Mouse (Mus musculus) bone marrow macrophage, adult 2 months (primary cell): ENCODE data around the gene Timmdc1. TPM values are rescaled to one million over a fixed set of nuclear protein-coding genes. Genes with fewer than 3 reads are reported as not detected.

Experiments used
- H3K27ac ChIP-seq: 2 replicates; pipeline ENCODE4 v1.5.1; 2012; ENCODE audit warnings: low read depth, low read length; ENCODE audit not compliant: insufficient read depth
- H3K4me1 ChIP-seq: 2 replicates; pipeline ENCODE4 v1.6.1; 2012; ENCODE audit warnings: low read length; ENCODE audit not compliant: control insufficient read depth, insufficient read depth
- H3K4me3 ChIP-seq: 2 replicates; pipeline ENCODE4 v1.5.1; 2012; ENCODE audit warnings: mild to moderate bottlenecking, low read length, moderate library complexity; ENCODE audit not compliant: insufficient read depth
- CTCF ChIP-seq: IDR thresholded peaks from 2 replicates; pipeline ENCODE4 v1.5.1; 2012; ENCODE audit warnings: low read depth, mild to moderate bottlenecking, low read length, moderate library complexity
- POLR2A ChIP-seq: IDR thresholded peaks from 2 replicates; pipeline ENCODE4 v1.6.1; 2012; ENCODE audit warnings: mild to moderate bottlenecking, low read depth, low read length, borderline replicate concordance
- polyA plus RNA-seq: library from polyadenylated mRNA; stranded (reverse); fragments of >200 nt; gene quantifications from 2 replicates; pipeline ENCODE4 v1.2.4, GENCODE M21; 2012; ENCODE audit not compliant: missing spikeins, insufficient read depth, insufficient read length

The Timmdc1 gene
- polyA plus RNA-seq, 1 experiment: 11.9 TPM

GRCm38 (mm10) chr16:38476312-38477240 is 45.9 kb downstream of the Timmdc1 start:
- TF ChIP-seq CTCF (no peak), POLR2A (no peak)
- peaks cover 14% of the 10 kb centered on the region for H3K4me1 ChIP-seq
- H3K27ac ChIP-seq: peak overlapping the region; percentile 75
- peak overlapping the region; percentile 54 for H3K4me3 ChIP-seq

DNA sequence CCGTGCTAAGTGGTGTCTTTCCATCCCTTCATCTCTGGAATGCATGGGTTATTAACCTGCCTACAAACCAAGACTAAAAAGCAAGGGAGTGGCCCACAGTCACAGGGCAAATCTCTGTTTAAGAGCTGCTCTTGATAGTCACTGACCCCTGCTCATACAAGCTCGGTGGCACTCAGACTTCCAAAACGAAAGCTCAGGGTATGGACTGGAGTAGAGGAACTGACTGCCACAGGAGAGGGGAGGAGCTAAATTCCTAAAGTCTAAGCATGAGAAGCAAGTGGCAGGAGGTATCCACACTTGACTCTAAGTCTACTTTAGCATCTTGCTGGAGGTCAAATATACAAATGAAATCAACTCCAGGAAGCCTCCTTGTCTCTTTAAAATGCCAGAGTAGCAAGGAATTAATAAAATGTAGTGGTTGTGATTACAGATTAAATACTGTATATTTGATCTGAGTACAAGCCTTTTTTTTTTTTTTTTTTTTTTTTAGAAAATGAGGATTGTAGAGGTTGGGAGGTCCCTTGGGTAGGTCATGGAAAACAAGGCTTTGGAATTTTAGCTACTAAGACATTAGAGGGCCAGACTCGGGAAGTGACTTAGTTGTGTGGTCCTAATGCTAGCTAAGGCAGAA is 46.7 kb downstream of the Timmdc1 start:
- Histone ChIP-seq H3K4me3 (peak overlapping the region; percentile 54), H3K4me1 (peaks cover 14% of the 10 kb centered on the region), H3K27ac (peak overlapping the region; percentile 75)
- TF ChIP-seq POLR2A (no peak), CTCF (no peak)

GRCm38 (mm10) chr16:38474677-38475286 is 47.7 kb downstream of the Timmdc1 start:
- TF ChIP-seq CTCF: no peak
- Histone ChIP-seq H3K4me1 (peaks cover 14% of the 10 kb centered on the region), H3K4me3 (no peak overlapping the region), H3K27ac (no peak overlapping the region)

DNA sequence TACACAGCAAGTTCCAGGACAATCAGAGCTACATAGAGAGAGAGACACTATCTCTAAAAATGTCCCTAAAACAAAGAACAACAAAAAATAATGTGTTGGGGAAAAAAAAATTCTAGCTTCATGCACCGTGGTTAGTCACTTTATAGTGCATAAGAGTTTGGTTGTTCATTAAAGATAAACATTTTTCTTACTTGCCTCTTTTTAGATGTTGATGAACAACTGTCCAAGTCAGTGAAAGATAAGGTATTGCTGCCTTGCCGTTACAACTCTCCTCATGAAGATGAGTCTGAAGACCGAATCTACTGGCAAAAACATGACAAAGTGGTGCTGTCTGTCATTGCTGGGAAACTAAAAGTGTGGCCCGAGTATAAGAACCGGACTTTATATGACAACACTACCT is 48.8 kb downstream of the Timmdc1 start:
- Histone ChIP-seq H3K27ac (no peak overlapping the region), H3K4me1 (peaks cover 14% of the 10 kb centered on the region), H3K4me3 (no peak overlapping the region)
- TF ChIP-seq CTCF: no peak
- TF ChIP-seq POLR2A: no peak

DNA sequence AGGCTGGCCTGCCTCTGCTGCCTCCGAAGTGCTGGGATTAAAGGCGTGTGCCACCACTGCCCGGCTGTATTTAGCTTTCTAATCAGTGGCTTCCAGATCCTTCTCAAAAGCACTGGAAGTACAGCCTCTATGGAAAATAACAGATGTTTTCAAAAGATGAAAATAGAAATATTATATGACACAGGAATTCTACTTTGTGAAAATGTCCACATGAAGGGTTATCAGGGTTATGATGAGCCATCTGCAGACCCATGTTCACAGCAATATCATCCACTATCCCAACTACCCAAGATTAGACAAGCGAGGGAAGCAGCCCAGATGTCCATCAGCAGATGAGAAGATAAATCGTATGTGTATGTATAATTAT is 50.0 kb downstream of the Timmdc1 start:
- TF ChIP-seq CTCF: no peak
- TF ChIP-seq POLR2A: no peak
- no peak overlapping the region for H3K27ac ChIP-seq
- H3K4me1 ChIP-seq: peaks cover 14% of the 10 kb centered on the region
- H3K4me3 ChIP-seq: no peak overlapping the region

- no peak overlapping the region for H3K27ac ChIP-seq
- H3K4me3 ChIP-seq: no peak overlapping the region
- peaks cover 15% of the 10 kb centered on the region for H3K4me1 ChIP-seq
- TF ChIP-seq POLR2A: no peak
- no peak for TF ChIP-seq CTCF
These were observed 50.6 kb downstream of the Timmdc1 start for GRCm38 (mm10) chr16:38471697-38472506.

- H3K4me3 ChIP-seq: no peak overlapping the region
- no peak overlapping the region for H3K27ac ChIP-seq
- no peak for TF ChIP-seq CTCF
- peaks cover 4% of the 10 kb centered on the region for H3K4me1 ChIP-seq
These were observed 53.0 kb downstream of the Timmdc1 start for GRCm38 (mm10) chr16:38469437-38469836.

- TF ChIP-seq CTCF (no peak), POLR2A (no peak)
- H3K27ac ChIP-seq: no peak overlapping the region
- no peak overlapping the region for H3K4me3 ChIP-seq
- H3K4me1 ChIP-seq: peaks cover 4% of the 10 kb centered on the region
These were observed 53.8 kb downstream of the Timmdc1 start for GRCm38 (mm10) chr16:38468706-38469018.

GRCm38 (mm10) chr16:38467917-38468705 is 54.4 kb downstream of the Timmdc1 start:
- no peak overlapping the region for H3K4me3 ChIP-seq

More at GRCm38 (mm10) chr16:38467917-38468705, 54.4 kb downstream of the Timmdc1 start:
- no peak overlapping the region for H3K27ac ChIP-seq
- H3K4me1 ChIP-seq: peaks cover 4% of the 10 kb centered on the region
- TF ChIP-seq CTCF (no peak), POLR2A (no peak)
